Mouse (Mus musculus): ENCODE results near the gene Etl4. TPM values are rescaled to one million over a fixed set of nuclear protein-coding genes. Genes with fewer than 3 reads are reported as not detected.

Etl4 gene
- polyA plus RNA-seq, 1 experiment from 2014 or later: 12.4 TPM

- H3K4me2 ChIP-seq (replicated peaks; ENCODE audit: low read depth): no peak overlapping the region
- no peak overlapping the region for H3K27ac ChIP-seq (replicated peaks)
- H3K27me3 ChIP-seq (ENCODE audit: control insufficient read depth, insufficient read depth, low read length): no peaks in the 10 kb centered on the region
- no peak overlapping the region for H3K4me3 ChIP-seq (ENCODE audit: low read depth, low read length)
- ATAC-seq (ENCODE audit: low FRiP score, low TSS enrichment) (no peak), DNase-seq (ENCODE audit: low spot score) (no peak)
- 88% methylated on average over 1 of the region's 1 CpGs for WGBS
- no peak overlapping the region for H3K9ac ChIP-seq (ENCODE audit: low read length)
- no peaks in the 10 kb centered on the region for H3K9me3 ChIP-seq (ENCODE audit: control insufficient read depth, low read length)
- TF ChIP-seq CTCF (IDR thresholded peaks at IDR 0.05; ENCODE audit: low read depth) (peak; percentile 55), EP300 (optimal IDR thresholded peaks at IDR 0.05) (no peak)
- H3K36me3 ChIP-seq (ENCODE audit: control insufficient read depth, insufficient read depth, low read length): no peaks in the 10 kb centered on the region
- H3K4me1 ChIP-seq (replicated peaks; ENCODE audit: control insufficient read depth, insufficient read depth): no peaks in the 10 kb centered on the region
These were observed 784.2 kb downstream of the Etl4 start for GRCm38 (mm10) chr2:20693772-20694171.

DNA sequence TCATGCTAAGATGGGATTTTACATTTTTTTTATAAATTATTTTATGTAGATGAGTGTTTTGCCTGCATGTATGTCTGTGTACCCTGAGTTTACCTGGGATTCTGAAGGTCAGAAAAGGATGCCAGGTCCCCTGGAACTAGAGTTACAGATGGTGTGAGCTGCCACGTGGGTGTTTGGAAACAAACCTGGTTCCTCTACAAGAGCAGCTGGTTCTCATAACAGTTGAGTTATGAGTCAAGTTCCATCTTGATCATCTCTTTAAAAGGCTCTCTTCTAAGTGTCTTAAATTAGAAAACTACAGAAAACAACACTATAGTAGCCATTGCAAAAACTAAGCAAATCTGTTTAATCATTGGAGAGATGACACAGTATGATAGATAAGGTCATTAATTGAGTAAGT lies 788.1 kb downstream of the Etl4 start:
- H3K4me2 ChIP-seq (replicated peaks; ENCODE audit: low read depth): no peak overlapping the region
- H3K27ac ChIP-seq (replicated peaks): no peak overlapping the region
- H3K9ac ChIP-seq (ENCODE audit: low read length): no peak overlapping the region
- ATAC-seq (ENCODE audit: low FRiP score, low TSS enrichment): no peak
- no peaks in the 10 kb centered on the region for H3K36me3 ChIP-seq (ENCODE audit: control insufficient read depth, insufficient read depth, low read length)
- TF ChIP-seq CTCF (IDR thresholded peaks at IDR 0.05; ENCODE audit: low read depth) (no peak), EP300 (optimal IDR thresholded peaks at IDR 0.05) (no peak)
- H3K27me3 ChIP-seq (ENCODE audit: control insufficient read depth, insufficient read depth, low read length): no peaks in the 10 kb centered on the region
- no peaks in the 10 kb centered on the region for H3K4me1 ChIP-seq (replicated peaks; ENCODE audit: control insufficient read depth, insufficient read depth)
- no peaks in the 10 kb centered on the region for H3K9me3 ChIP-seq (ENCODE audit: control insufficient read depth, low read length)
- H3K4me3 ChIP-seq (ENCODE audit: low read depth, low read length): no peak overlapping the region
- WGBS: 50% methylated on average over 1 of the region's 1 CpGs
- no peak for DNase-seq (ENCODE audit: low spot score)

DNA sequence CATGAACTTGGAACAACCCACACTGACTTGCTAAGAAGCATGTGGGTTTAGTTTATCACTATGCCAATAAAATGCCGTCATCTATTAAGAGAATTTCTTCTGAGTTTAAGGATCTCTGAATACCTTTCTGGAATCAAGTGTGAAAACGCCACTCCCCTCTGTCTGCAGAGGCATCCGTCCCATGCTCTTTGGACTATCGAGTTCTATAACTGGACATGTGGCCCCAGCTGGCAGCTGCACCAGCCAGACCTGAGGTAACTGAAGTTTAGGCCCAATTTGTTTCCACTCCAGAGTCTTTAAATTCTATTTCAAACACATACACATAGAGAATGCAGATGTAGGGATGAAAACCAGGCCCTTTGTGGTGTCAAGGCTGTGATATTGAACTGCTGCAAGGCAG lies 795.5 kb downstream of the Etl4 start:
- H3K9me3 ChIP-seq (ENCODE audit: control insufficient read depth, low read length): no peaks in the 10 kb centered on the region
- H3K36me3 ChIP-seq (ENCODE audit: control insufficient read depth, insufficient read depth, low read length): 0 out of 2 replicates have a peak, but pooled peaks cover 4% of the 10 kb centered on the region
- H3K4me2 ChIP-seq (replicated peaks; ENCODE audit: low read depth): no peak overlapping the region
- no peaks in the 10 kb centered on the region for H3K4me1 ChIP-seq (replicated peaks; ENCODE audit: control insufficient read depth, insufficient read depth)
- peak overlapping the region; percentile 25; the same call in 1 of the 2 replicates for H3K27ac ChIP-seq (replicated peaks)
- no peak for TF ChIP-seq EP300 (optimal IDR thresholded peaks at IDR 0.05)
- TF ChIP-seq CTCF (IDR thresholded peaks at IDR 0.05; ENCODE audit: low read depth): no peak
- H3K4me3 ChIP-seq (ENCODE audit: low read depth, low read length): no peak overlapping the region
- 59% methylated on average over 4 of the region's 4 CpGs for WGBS
- H3K27me3 ChIP-seq (ENCODE audit: control insufficient read depth, insufficient read depth, low read length): no peaks in the 10 kb centered on the region
- ATAC-seq (ENCODE audit: low FRiP score, low TSS enrichment): no peak
- H3K9ac ChIP-seq (ENCODE audit: low read length): no peak overlapping the region
- DNase-seq (ENCODE audit: low spot score): no peak

DNA sequence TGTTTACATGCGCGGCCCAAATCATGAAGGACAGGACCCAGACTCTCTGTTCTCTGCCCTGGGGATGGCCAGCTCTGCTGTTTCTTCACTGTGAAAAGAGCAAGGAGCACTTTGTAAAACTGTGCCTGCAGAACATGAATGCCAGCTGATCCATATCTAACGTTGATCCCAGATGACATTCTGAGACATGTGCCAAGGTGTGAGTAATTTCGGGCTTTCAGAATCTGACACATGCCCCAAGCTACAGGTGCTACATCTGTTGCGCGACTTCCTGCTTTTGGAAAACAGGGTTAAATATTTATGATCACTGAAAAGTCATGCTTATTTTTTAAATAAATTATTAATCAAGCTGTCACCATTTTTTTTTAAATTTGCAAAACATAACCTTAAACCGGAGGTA lies 801.0 kb downstream of the Etl4 start:
- WGBS: 56% methylated on average over 7 of the region's 7 CpGs
- ATAC-seq (ENCODE audit: low FRiP score, low TSS enrichment) (no peak), DNase-seq (ENCODE audit: low spot score) (no peak)
- Histone ChIP-seq H3K36me3 (ENCODE audit: control insufficient read depth, insufficient read depth, low read length) (0 out of 2 replicates have a peak, but pooled peaks cover 4% of the 10 kb centered on the region), H3K27ac (replicated peaks) (no peak overlapping the region), H3K4me1 (replicated peaks; ENCODE audit: control insufficient read depth, insufficient read depth) (no peaks in the 10 kb centered on the region), H3K4me3 (ENCODE audit: low read depth, low read length) (no peak overlapping the region), H3K4me2 (replicated peaks; ENCODE audit: low read depth) (no peak overlapping the region), H3K9ac (ENCODE audit: low read length) (no peak overlapping the region), H3K9me3 (ENCODE audit: control insufficient read depth, low read length) (no peaks in the 10 kb centered on the region), H3K27me3 (ENCODE audit: control insufficient read depth, insufficient read depth, low read length) (no peaks in the 10 kb centered on the region)
- TF ChIP-seq CTCF (IDR thresholded peaks at IDR 0.05; ENCODE audit: low read depth) (no peak), EP300 (optimal IDR thresholded peaks at IDR 0.05) (no peak)

DNA sequence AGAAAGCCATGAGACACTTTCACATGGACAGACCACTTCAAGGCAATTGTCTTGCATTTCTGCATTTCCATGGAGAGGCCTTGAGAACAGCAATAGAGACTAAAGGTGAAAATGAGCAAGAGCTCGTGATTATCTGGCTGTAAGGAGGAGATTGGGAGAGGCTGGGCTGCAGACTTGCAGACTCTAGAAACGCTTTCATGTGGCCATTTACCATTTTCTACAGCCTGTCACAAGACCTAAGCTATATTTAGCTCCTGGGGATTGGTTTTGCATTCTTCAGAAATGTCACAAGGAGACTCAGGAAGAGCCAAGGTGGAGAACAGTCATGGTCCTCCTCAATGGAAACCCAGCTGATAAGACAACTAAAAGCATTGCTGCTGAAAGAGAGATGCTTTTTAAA lies 801.4 kb downstream of the Etl4 start:
- Histone ChIP-seq H3K27me3 (ENCODE audit: control insufficient read depth, insufficient read depth, low read length) (no peaks in the 10 kb centered on the region), H3K27ac (replicated peaks) (no peak overlapping the region), H3K36me3 (ENCODE audit: control insufficient read depth, insufficient read depth, low read length) (0 out of 2 replicates have a peak, but pooled peaks cover 4% of the 10 kb centered on the region), H3K9me3 (ENCODE audit: control insufficient read depth, low read length) (no peaks in the 10 kb centered on the region), H3K4me2 (replicated peaks; ENCODE audit: low read depth) (no peak overlapping the region), H3K9ac (ENCODE audit: low read length) (no peak overlapping the region), H3K4me1 (replicated peaks; ENCODE audit: control insufficient read depth, insufficient read depth) (no peaks in the 10 kb centered on the region), H3K4me3 (ENCODE audit: low read depth, low read length) (no peak overlapping the region)
- no peak for TF ChIP-seq EP300 (optimal IDR thresholded peaks at IDR 0.05)
- no peak for TF ChIP-seq CTCF (IDR thresholded peaks at IDR 0.05; ENCODE audit: low read depth)
- no peak for ATAC-seq (ENCODE audit: low FRiP score, low TSS enrichment)
- DNase-seq (ENCODE audit: low spot score): no peak
- 36% methylated on average over 2 of the region's 2 CpGs for WGBS

- Histone ChIP-seq H3K9me3 (ENCODE audit: control insufficient read depth, low read length) (no peaks in the 10 kb centered on the region), H3K4me1 (replicated peaks; ENCODE audit: control insufficient read depth, insufficient read depth) (no peaks in the 10 kb centered on the region), H3K27me3 (ENCODE audit: control insufficient read depth, insufficient read depth, low read length) (no peaks in the 10 kb centered on the region), H3K4me3 (ENCODE audit: low read depth, low read length) (no peak overlapping the region), H3K27ac (replicated peaks) (no peak overlapping the region), H3K36me3 (ENCODE audit: control insufficient read depth, insufficient read depth, low read length) (no peaks in the 10 kb centered on the region), H3K4me2 (replicated peaks; ENCODE audit: low read depth) (no peak overlapping the region), H3K9ac (ENCODE audit: low read length) (no peak overlapping the region)
- DNase-seq (ENCODE audit: low spot score) (no peak), ATAC-seq (ENCODE audit: low FRiP score, low TSS enrichment) (no peak)
- TF ChIP-seq EP300 (optimal IDR thresholded peaks at IDR 0.05) (no peak), CTCF (IDR thresholded peaks at IDR 0.05; ENCODE audit: low read depth) (no peak)
- WGBS: 75% methylated on average over 4 of the region's 4 CpGs
These were observed 809.5 kb downstream of the Etl4 start for GRCm38 (mm10) chr2:20719105-20719504.
